ENCODE assay signal across 16 mouse cellular contexts in the genomic region with DNA sequence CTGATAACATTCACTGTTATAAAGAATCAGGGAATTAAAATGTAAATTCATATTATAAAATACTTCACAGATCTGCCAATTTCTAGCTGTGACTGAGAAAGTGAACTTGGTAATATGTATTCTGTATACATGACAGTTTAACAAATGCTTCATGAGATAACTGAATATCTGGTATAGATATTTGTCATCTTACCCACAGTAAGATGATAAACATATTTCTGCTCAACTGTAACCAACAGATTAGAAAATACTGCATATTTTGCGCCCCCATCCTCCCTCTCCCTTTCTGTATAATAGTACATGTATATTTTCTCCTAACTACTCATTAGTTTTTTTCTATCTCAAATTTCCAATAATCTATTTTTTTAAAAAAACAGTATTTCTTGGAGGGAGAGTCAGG.
DNase-seq lines count a peak whose midpoint lies in the region; TF ChIP-seq lines count a peak whose summit lies in the region.
"Had no signal": no experiment of that assay in that cellular context is flagged by ENCODE, and none has a peak within 500 bp of the region (broad histone marks: within the 10 kb centered on the region; RNA-seq: fewer than 3 reads in every experiment).

No protein-coding gene starts in this region.

- no peak for TF ChIP-seq POLR2A in MEL (IDR thresholded peaks at IDR 0.05; ENCODE audit: control insufficient read depth in 1 of 2, insufficient read depth in 1 of 2, low read depth in 1 of 2, low read length in 2 of 2, poor library complexity in 1 of 2)

- peak overlapping the region; percentile 55 for H3K27ac ChIP-seq in MEL (ENCODE audit: control insufficient read depth, low read depth, low read length)

- TF ChIP-seq CTCF in MEL (IDR thresholded peaks at IDR 0.05 in 2 of 3, conservative IDR thresholded peaks at IDR 0.05 in 1 of 3; ENCODE audit: control insufficient read depth in 1 of 3, insufficient read depth in 1 of 3, low read depth in 2 of 3, low read length in 3 of 3, poor library complexity in 1 of 3, severe bottlenecking in 1 of 3), result no peak

- no peaks in the 10 kb centered on the region for H3K9me3 ChIP-seq in MEL (replicated peaks; ENCODE audit: insufficient read depth, low read length)
- H3K9me3 ChIP-seq: G1E had no signal

- peaks cover 0 to 3% of the 10 kb centered on the region in 2 experiments; a peak in 2 of 4 replicates for H3K36me3 ChIP-seq in MEL (ENCODE audit: control insufficient read depth in 1 of 2, insufficient read depth in 2 of 2, low read length in 2 of 2)
- H3K36me3 ChIP-seq: G1E had no signal

- TF ChIP-seq EP300 in MEL (IDR thresholded peaks at IDR 0.05; ENCODE audit: low read depth in 1 of 2, low read length in 2 of 2), result peak; percentile 98

- no peak overlapping the region for H3K4me3 ChIP-seq in MEL (ENCODE audit: control insufficient read depth in 1 of 2, insufficient read depth in 1 of 2, low read depth in 2 of 2, low read length in 2 of 2)

- H3K9ac ChIP-seq in MEL (ENCODE audit: control insufficient read depth, low read depth, low read length, poor library complexity, severe bottlenecking), result no peak overlapping the region

- DNase-seq in MEL (ENCODE audit: low read depth, low spot score), result peak; percentile 50
- no peak for DNase-seq in right cerebral cortex, postnatal 25 days
- DNase-seq: adrenal gland, adult 2 months; adrenal gland, adult 8-10 months; adrenal gland, postnatal 10 days; adrenal gland, postnatal 14 days; adrenal gland, postnatal 25 days; adrenal gland, postnatal 36 days; B cell, adult 2 months; cerebellum, adult 11 months; cerebellum, adult 11-12 months; cerebellum, adult 18-20 months; cerebellum, adult 2 months; cerebellum, adult 8-10 months had no signal

- H3K79me2 ChIP-seq in MEL (ENCODE audit: control insufficient read depth, insufficient read depth, low read length, poor library complexity), result no peaks in the 10 kb centered on the region

- no peak for TF ChIP-seq RAD21 in MEL (IDR thresholded peaks at IDR 0.05; ENCODE audit: low read depth, low read length)

- no peaks in the 10 kb centered on the region for H3K27me3 ChIP-seq in MEL (ENCODE audit: control insufficient read depth in 1 of 2, insufficient read depth in 2 of 2, low read length in 2 of 2)
- H3K27me3 ChIP-seq: CH12.LX had no signal

- peaks cover 0 to 21% of the 10 kb centered on the region in 2 experiments; a peak in 2 of 4 replicates for H3K4me1 ChIP-seq in MEL (ENCODE audit: control insufficient read depth in 1 of 2, insufficient read depth in 2 of 2, low read length in 2 of 2)

TF ChIP-seq in MEL, 35 proteins besides CTCF, POLR2A, EP300 and RAD21:
- TF ChIP-seq MAFK (IDR thresholded peaks at IDR 0.05; ENCODE audit: borderline replicate concordance, low read depth, low read length) (no peak), ETS1 (IDR thresholded peaks at IDR 0.05; ENCODE audit: low read depth, low read length) (peak; percentile 87), BHLHE40 (IDR thresholded peaks at IDR 0.05; ENCODE audit: borderline replicate concordance, low read depth, low read length) (0 out of 2 replicates have a peak, but pooled peaks have one; percentile 34), TCF12 (IDR thresholded peaks at IDR 0.05; ENCODE audit: low read depth, low read length) (peak; percentile 98), MEF2A (IDR thresholded peaks at IDR 0.05; ENCODE audit: extremely low read depth, insufficient replicate concordance, low read depth, low read length, poor library complexity, severe bottlenecking) (no peak), POLR2AphosphoS2 (IDR thresholded peaks at IDR 0.05; ENCODE audit: low read length) (no peak), ZNF384 (IDR thresholded peaks at IDR 0.05; ENCODE audit: low read depth, low read length) (no peak; the same call in 1 of the 2 replicates), NELFE (IDR thresholded peaks at IDR 0.05; ENCODE audit: low read depth, low read length) (no peak), E2F4 (IDR thresholded peaks at IDR 0.05; ENCODE audit: borderline replicate concordance, low read depth, low read length) (no peak; the same call in 1 of the 2 replicates), MAZ (IDR thresholded peaks at IDR 0.05; ENCODE audit: low read depth, low read length) (no peak), CHD1 (IDR thresholded peaks at IDR 0.05; ENCODE audit: low read depth, low read length) (no peak), MXI1 (IDR thresholded peaks at IDR 0.05; ENCODE audit: low read depth, low read length) (no peak), SMC3 (IDR thresholded peaks at IDR 0.05; ENCODE audit: low read depth, low read length) (no peak), NRF1 (IDR thresholded peaks at IDR 0.05; ENCODE audit: insufficient read depth, low read depth, low read length, poor library complexity, severe bottlenecking) (no peak), ZMIZ1 (IDR thresholded peaks at IDR 0.05; ENCODE audit: low read depth, low read length) (no peak), RCOR1 (IDR thresholded peaks at IDR 0.05; ENCODE audit: low read depth, low read length) (peak; percentile 50; the same call in 1 of the 2 replicates), GABPA (IDR thresholded peaks at IDR 0.05; ENCODE audit: low read depth, low read length) (no peak), ZKSCAN1 (IDR thresholded peaks at IDR 0.05; ENCODE audit: low read depth, low read length) (no peak), TAL1 (IDR thresholded peaks at IDR 0.05; ENCODE audit: low read length) (no peak), JUND (IDR thresholded peaks at IDR 0.05; ENCODE audit: low read depth, low read length) (no peak), MYC (IDR thresholded peaks at IDR 0.05; ENCODE audit: low read depth, low read length) (no peak), ZC3H11A (IDR thresholded peaks at IDR 0.05; ENCODE audit: low read depth, low read length) (peak; percentile 23; the same call in 1 of the 2 replicates), UBTF (IDR thresholded peaks at IDR 0.05; ENCODE audit: borderline replicate concordance, insufficient read depth, low read depth, low read length) (no peak), KAT2A (conservative IDR thresholded peaks at IDR 0.05; ENCODE audit: low read depth, low read length) (peak; percentile 42; the same call in 1 of the 2 replicates), SIN3A (IDR thresholded peaks at IDR 0.05; ENCODE audit: low read length) (peak; percentile 68), MAX (IDR thresholded peaks at IDR 0.05; ENCODE audit: low read length) (no peak), CHD2 (IDR thresholded peaks at IDR 0.05; ENCODE audit: low read length) (no peak; the same call in 1 of the 2 replicates), MYB (IDR thresholded peaks at IDR 0.05; ENCODE audit: low read depth, low read length) (peak; percentile 92), ELF1 (IDR thresholded peaks at IDR 0.05; ENCODE audit: low read depth, low read length) (no peak), USF2 (IDR thresholded peaks at IDR 0.05; ENCODE audit: borderline replicate concordance in 1 of 2, insufficient read depth in 1 of 2, low read depth in 1 of 2, low read length in 2 of 2) (no peak), TBP (IDR thresholded peaks at IDR 0.05; ENCODE audit: low read depth, low read length) (no peak), USF1 (IDR thresholded peaks at IDR 0.05; ENCODE audit: low read depth, low read length) (no peak), HCFC1 (IDR thresholded peaks at IDR 0.05; ENCODE audit: low read depth, low read length) (no peak), POLR2AphosphoS5 (IDR thresholded peaks at IDR 0.05; ENCODE audit: borderline replicate concordance, low read depth, low read length) (no peak), GATA1 (IDR thresholded peaks at IDR 0.05; ENCODE audit: low read depth, low read length) (peak; percentile 95)
